Mouse (Mus musculus): Measurements from ENCODE around the gene Higd2a.

GRCm38 (mm10) chr13:54616998-54617397 lies 27.0 kb downstream of the Higd2a start:
- no peak for TF ChIP-seq POLR2A (IDR thresholded peaks at IDR 0.05; ENCODE audit: borderline replicate concordance, control insufficient read depth, low read depth, low read length)
- no peak for TF ChIP-seq CTCF (IDR thresholded peaks at IDR 0.05; ENCODE audit: control insufficient read depth, insufficient read depth, low read length)
